Mouse (Mus musculus) heart, adult 2 months (tissue): Measurements from ENCODE around the gene Ins2.

Experiments
- CTCF ChIP-seq: fragments of 200-600 bp; IDR thresholded peaks from 2 replicates; pipeline ENCODE4 v1.8.1; 2022; ENCODE audit warnings: antibody characterized with exemption, mild to moderate bottlenecking, moderate library complexity
- POLR2A ChIP-seq: fragments of 200-500 bp; IDR thresholded peaks from 2 replicates; pipeline ENCODE4 v1.6.1; 2011; ENCODE audit warnings: mild to moderate bottlenecking, low read depth, low read length, control low read depth; ENCODE audit not compliant: insufficient read depth

DNA sequence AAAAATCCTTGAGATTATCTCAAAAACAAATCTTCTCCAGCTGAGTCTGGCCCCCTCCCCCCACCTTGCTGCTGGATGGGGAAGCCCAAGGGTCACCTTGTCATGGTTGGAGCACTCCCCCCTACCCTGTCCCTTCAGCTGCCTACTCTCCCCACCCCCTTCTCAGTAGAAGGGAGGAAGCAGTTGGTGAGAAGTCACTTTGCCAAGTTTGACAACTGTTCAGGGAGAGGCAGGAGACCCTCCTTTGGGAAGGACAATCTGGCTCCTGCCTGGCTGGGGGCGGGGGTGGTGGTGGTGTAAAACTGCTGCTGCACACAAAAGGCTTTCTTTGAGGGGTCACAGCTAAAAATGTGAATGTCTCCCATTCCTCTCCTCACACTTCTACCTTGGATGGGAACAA is 74.9 kb downstream of the Ins2 start:
- no peak for TF ChIP-seq CTCF
- no peak for TF ChIP-seq POLR2A
